Mouse (Mus musculus): Measurements from ENCODE around the gene Slc23a4. TPM values are rescaled to one million over a fixed set of nuclear protein-coding genes. Genes with fewer than 3 reads are reported as not detected.

The Slc23a4 gene
- polyA plus RNA-seq (2014; fragmentation: Nextera tagmentation; extraction: Ambion mirVana): 0.52 TPM in 2 replicates

- no peak within 1 kb of the TSS for H3K4me3 ChIP-seq (ENCODE audit: low read depth, low read length)
- 0 out of 2 replicates have a peak, but pooled peaks have one; percentile 35 for ATAC-seq (ENCODE audit: insufficient number of reproducible peaks, low FRiP score, low TSS enrichment, low read depth)
- H3K27ac ChIP-seq (replicated peaks; ENCODE audit: low read depth, low read length): no peak within 1 kb of the TSS
- H3K36me3 ChIP-seq (ENCODE audit: control insufficient read depth, insufficient read depth, low read length): no peaks in the 10 kb centered on the region
- WGBS: 12% methylated on average over 20 of the region's 20 CpGs
- no peaks in the 10 kb centered on the region for H3K27me3 ChIP-seq (ENCODE audit: control insufficient read depth, insufficient read depth, low read length)
- H3K9me3 ChIP-seq (ENCODE audit: control insufficient read depth, low read length): no peaks in the 10 kb centered on the region
- DNase-seq (ENCODE audit: low spot score): peak; percentile 53
- H3K4me1 ChIP-seq (ENCODE audit: control insufficient read depth, insufficient read depth, low read length): peaks cover 11% of the 10 kb centered on the region
- H3K4me2 ChIP-seq (ENCODE audit: low read depth, severe bottlenecking): no peak within 1 kb of the TSS
- no peak within 1 kb of the TSS for H3K9ac ChIP-seq (ENCODE audit: low read length)
Observed at GRCm38 (mm10) chr6:34988081-34988761, at the start of gene Slc23a4. Slc23a4 (minus strand) TSS chr6:34988404.

DNA sequence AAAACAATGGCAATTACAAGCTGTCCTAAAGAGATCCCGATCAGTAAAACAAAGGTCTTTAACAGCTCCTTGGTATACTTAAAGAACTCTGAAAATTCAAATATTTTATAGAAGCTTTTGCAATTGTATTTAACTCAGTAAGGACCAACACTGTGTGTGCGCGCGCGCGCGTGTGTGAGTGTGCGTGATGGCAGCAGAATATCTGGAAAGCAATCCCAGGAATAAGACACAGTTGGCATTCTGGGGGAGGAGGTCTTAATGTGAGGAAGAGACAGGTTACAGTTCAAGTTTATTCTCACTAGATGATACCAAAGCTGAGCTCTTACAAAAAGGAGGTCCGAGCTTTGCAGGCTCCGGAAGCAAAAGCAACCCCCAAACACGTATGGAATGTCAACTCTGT lies 45.1 kb upstream of the Slc23a4 start:
- no peak for DNase-seq (ENCODE audit: low spot score)

DNA sequence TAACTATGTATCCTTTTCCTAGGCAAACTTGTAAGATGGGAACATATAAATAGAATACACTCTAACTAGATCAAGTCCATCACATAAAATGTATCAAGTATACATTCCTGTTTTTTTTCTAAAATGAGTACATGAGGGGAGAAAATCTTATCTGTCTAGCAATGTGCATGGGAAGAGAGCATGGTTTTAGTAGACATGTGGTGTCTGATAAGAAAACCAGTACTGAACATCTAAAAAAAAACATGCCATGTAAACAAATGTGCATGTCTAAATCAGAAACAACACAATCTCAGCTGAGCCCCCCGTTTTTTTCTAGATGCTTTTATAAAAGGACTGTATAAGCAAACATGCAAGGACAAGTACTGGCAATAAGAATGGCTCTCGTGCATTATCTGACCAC lies 44.5 kb upstream of the Slc23a4 start:
- no peaks in the 10 kb centered on the region for H3K27me3 ChIP-seq (ENCODE audit: control insufficient read depth, insufficient read depth, low read length)
- H3K4me2 ChIP-seq (ENCODE audit: low read depth, severe bottlenecking): no peak overlapping the region
- H3K4me3 ChIP-seq (ENCODE audit: low read depth, low read length): no peak overlapping the region
- H3K36me3 ChIP-seq (ENCODE audit: control insufficient read depth, insufficient read depth, low read length): 0 out of 2 replicates have a peak, but pooled peaks cover 2% of the 10 kb centered on the region
- H3K9me3 ChIP-seq (ENCODE audit: control insufficient read depth, low read length): no peaks in the 10 kb centered on the region
- DNase-seq (ENCODE audit: low spot score) (no peak), ATAC-seq (ENCODE audit: insufficient number of reproducible peaks, low FRiP score, low TSS enrichment, low read depth) (no peak)
- WGBS: 89% methylated on average over 2 of the region's 2 CpGs
- no peak overlapping the region for H3K27ac ChIP-seq (replicated peaks; ENCODE audit: low read depth, low read length)
- no peak overlapping the region for H3K9ac ChIP-seq (ENCODE audit: low read length)
- H3K4me1 ChIP-seq (ENCODE audit: control insufficient read depth, insufficient read depth, low read length): no peaks in the 10 kb centered on the region

More for the DNA sequence above, 45.1 kb upstream of the Slc23a4 start:
- no peak for ATAC-seq (ENCODE audit: insufficient number of reproducible peaks, low FRiP score, low TSS enrichment, low read depth)
- H3K9me3 ChIP-seq (ENCODE audit: control insufficient read depth, low read length): no peaks in the 10 kb centered on the region
- H3K36me3 ChIP-seq (ENCODE audit: control insufficient read depth, insufficient read depth, low read length): 0 out of 2 replicates have a peak, but pooled peaks cover 2% of the 10 kb centered on the region
- H3K9ac ChIP-seq (ENCODE audit: low read length): no peak overlapping the region
- 95% methylated on average over 11 of the region's 11 CpGs for WGBS
- no peak overlapping the region for H3K4me2 ChIP-seq (ENCODE audit: low read depth, severe bottlenecking)
- no peaks in the 10 kb centered on the region for H3K27me3 ChIP-seq (ENCODE audit: control insufficient read depth, insufficient read depth, low read length)
- no peak overlapping the region for H3K27ac ChIP-seq (replicated peaks; ENCODE audit: low read depth, low read length)
- no peaks in the 10 kb centered on the region for H3K4me1 ChIP-seq (ENCODE audit: control insufficient read depth, insufficient read depth, low read length)
- no peak overlapping the region for H3K4me3 ChIP-seq (ENCODE audit: low read depth, low read length)

GRCm38 (mm10) chr6:35030811-35031210 lies 42.6 kb upstream of the Slc23a4 start:
- Histone ChIP-seq H3K9me3 (ENCODE audit: control insufficient read depth, low read length) (no peaks in the 10 kb centered on the region), H3K9ac (ENCODE audit: low read length) (no peak overlapping the region), H3K27ac (replicated peaks; ENCODE audit: low read depth, low read length) (no peak overlapping the region), H3K4me2 (ENCODE audit: low read depth, severe bottlenecking) (no peak overlapping the region), H3K4me3 (ENCODE audit: low read depth, low read length) (no peak overlapping the region), H3K36me3 (ENCODE audit: control insufficient read depth, insufficient read depth, low read length) (no peaks in the 10 kb centered on the region), H3K27me3 (ENCODE audit: control insufficient read depth, insufficient read depth, low read length) (no peaks in the 10 kb centered on the region), H3K4me1 (ENCODE audit: control insufficient read depth, insufficient read depth, low read length) (no peaks in the 10 kb centered on the region)
- DNase-seq (ENCODE audit: low spot score): no peak
- WGBS: 89% methylated on average over 4 of the region's 4 CpGs
- ATAC-seq (ENCODE audit: insufficient number of reproducible peaks, low FRiP score, low TSS enrichment, low read depth): no peak

- no peak overlapping the region for H3K9ac ChIP-seq (ENCODE audit: low read length)
- DNase-seq (ENCODE audit: low spot score) (no peak), ATAC-seq (ENCODE audit: insufficient number of reproducible peaks, low FRiP score, low TSS enrichment, low read depth) (no peak)
- WGBS: 90% methylated on average over 6 of the region's 6 CpGs
- no peaks in the 10 kb centered on the region for H3K4me1 ChIP-seq (ENCODE audit: control insufficient read depth, insufficient read depth, low read length)
- no peaks in the 10 kb centered on the region for H3K9me3 ChIP-seq (ENCODE audit: control insufficient read depth, low read length)
- no peak overlapping the region for H3K4me3 ChIP-seq (ENCODE audit: low read depth, low read length)
- no peak overlapping the region for H3K27ac ChIP-seq (replicated peaks; ENCODE audit: low read depth, low read length)
- H3K4me2 ChIP-seq (ENCODE audit: low read depth, severe bottlenecking): no peak overlapping the region
- H3K27me3 ChIP-seq (ENCODE audit: control insufficient read depth, insufficient read depth, low read length): no peaks in the 10 kb centered on the region
- no peaks in the 10 kb centered on the region for H3K36me3 ChIP-seq (ENCODE audit: control insufficient read depth, insufficient read depth, low read length)
Observed at GRCm38 (mm10) chr6:35030226-35030625, 42.0 kb upstream of the Slc23a4 start.

GRCm38 (mm10) chr6:35028023-35028422 lies 39.8 kb upstream of the Slc23a4 start:
- no peak overlapping the region for H3K9ac ChIP-seq (ENCODE audit: low read length)
- no peak overlapping the region for H3K4me3 ChIP-seq (ENCODE audit: low read depth, low read length)
- no peaks in the 10 kb centered on the region; the same call in 1 of the 2 replicates for H3K36me3 ChIP-seq (ENCODE audit: control insufficient read depth, insufficient read depth, low read length)
- H3K4me1 ChIP-seq (ENCODE audit: control insufficient read depth, insufficient read depth, low read length): no peaks in the 10 kb centered on the region; the same call in 1 of the 2 replicates
- no peaks in the 10 kb centered on the region for H3K27me3 ChIP-seq (ENCODE audit: control insufficient read depth, insufficient read depth, low read length)
- 91% methylated on average over 2 of the region's 2 CpGs for WGBS
- DNase-seq (ENCODE audit: low spot score) (no peak), ATAC-seq (ENCODE audit: insufficient number of reproducible peaks, low FRiP score, low TSS enrichment, low read depth) (no peak)
- H3K9me3 ChIP-seq (ENCODE audit: control insufficient read depth, low read length): no peaks in the 10 kb centered on the region
- H3K4me2 ChIP-seq (ENCODE audit: low read depth, severe bottlenecking): no peak overlapping the region
- no peak overlapping the region for H3K27ac ChIP-seq (replicated peaks; ENCODE audit: low read depth, low read length)

DNA sequence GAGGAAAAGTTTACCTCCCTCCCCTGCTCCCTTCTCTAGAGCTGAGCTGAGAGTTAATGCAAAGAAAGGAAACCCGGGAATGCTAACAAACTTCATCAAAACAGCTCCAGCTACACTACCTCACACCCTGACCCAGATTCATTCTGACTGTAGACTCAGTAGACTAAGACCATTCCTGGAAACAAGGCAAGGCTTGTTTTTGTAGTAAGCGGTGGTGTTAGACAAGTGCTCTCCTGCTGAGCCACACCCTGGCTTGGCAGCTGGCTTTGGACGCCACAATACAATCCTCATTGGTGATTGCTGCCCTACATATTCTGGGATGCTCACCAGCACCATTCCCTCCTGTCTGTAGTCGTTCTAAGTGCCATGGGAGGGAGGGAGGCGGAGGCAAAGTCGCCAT lies 39.1 kb upstream of the Slc23a4 start:
- no peak overlapping the region for H3K4me3 ChIP-seq (ENCODE audit: low read depth, low read length)
- H3K27me3 ChIP-seq (ENCODE audit: control insufficient read depth, insufficient read depth, low read length): no peaks in the 10 kb centered on the region
- no peak for DNase-seq (ENCODE audit: low spot score)
- no peaks in the 10 kb centered on the region; the same call in 1 of the 2 replicates for H3K36me3 ChIP-seq (ENCODE audit: control insufficient read depth, insufficient read depth, low read length)
- 73% methylated on average over 6 of the region's 6 CpGs for WGBS
- H3K9me3 ChIP-seq (ENCODE audit: control insufficient read depth, low read length): no peaks in the 10 kb centered on the region
- H3K4me1 ChIP-seq (ENCODE audit: control insufficient read depth, insufficient read depth, low read length): no peaks in the 10 kb centered on the region; the same call in 1 of the 2 replicates
- no peak overlapping the region for H3K4me2 ChIP-seq (ENCODE audit: low read depth, severe bottlenecking)
- ATAC-seq (ENCODE audit: insufficient number of reproducible peaks, low FRiP score, low TSS enrichment, low read depth): no peak
- H3K9ac ChIP-seq (ENCODE audit: low read length): no peak overlapping the region
- no peak overlapping the region for H3K27ac ChIP-seq (replicated peaks; ENCODE audit: low read depth, low read length)

DNA sequence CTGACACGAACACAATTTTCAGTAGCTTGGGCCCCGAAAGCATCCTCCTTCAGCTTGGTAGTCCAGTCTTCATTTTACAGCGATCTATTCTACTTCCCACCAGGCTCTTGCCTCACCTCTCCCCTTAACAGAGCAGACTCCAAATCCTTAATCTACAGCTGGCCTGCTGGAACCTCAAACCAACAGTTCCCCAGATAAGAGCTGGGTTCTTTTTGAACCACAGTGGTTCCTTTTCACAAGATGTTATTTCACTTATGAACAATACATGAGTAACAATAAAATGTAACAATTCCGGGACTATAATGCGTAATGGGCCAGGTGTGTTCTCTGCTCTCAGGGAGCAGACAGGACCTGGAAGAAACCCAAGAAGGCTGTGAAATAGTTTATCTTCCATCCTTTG lies 28.4 kb upstream of the Slc23a4 start:
- Histone ChIP-seq H3K4me1 (ENCODE audit: control insufficient read depth, insufficient read depth, low read length) (no peaks in the 10 kb centered on the region), H3K36me3 (ENCODE audit: control insufficient read depth, insufficient read depth, low read length) (no peaks in the 10 kb centered on the region), H3K4me3 (ENCODE audit: low read depth, low read length) (no peak overlapping the region), H3K9me3 (ENCODE audit: control insufficient read depth, low read length) (no peaks in the 10 kb centered on the region), H3K27me3 (ENCODE audit: control insufficient read depth, insufficient read depth, low read length) (no peaks in the 10 kb centered on the region), H3K27ac (replicated peaks; ENCODE audit: low read depth, low read length) (no peak overlapping the region), H3K4me2 (ENCODE audit: low read depth, severe bottlenecking) (no peak overlapping the region), H3K9ac (ENCODE audit: low read length) (no peak overlapping the region)
- ATAC-seq (ENCODE audit: insufficient number of reproducible peaks, low FRiP score, low TSS enrichment, low read depth) (no peak), DNase-seq (ENCODE audit: low spot score) (no peak)
- 96% methylated on average over 5 of the region's 5 CpGs for WGBS

GRCm38 (mm10) chr6:35011953-35012352 lies 23.7 kb upstream of the Slc23a4 start:
- 74% methylated on average over 1 of the region's 1 CpGs for whole genome bisulfite sequencing
- ATAC-seq (ENCODE audit: insufficient number of reproducible peaks, low FRiP score, low TSS enrichment, low read depth) (no peak), DNase-seq (ENCODE audit: low spot score) (no peak)
- Histone ChIP-seq H3K4me2 (ENCODE audit: low read depth, severe bottlenecking) (no peak overlapping the region), H3K36me3 (ENCODE audit: control insufficient read depth, insufficient read depth, low read length) (no peaks in the 10 kb centered on the region), H3K27me3 (ENCODE audit: control insufficient read depth, insufficient read depth, low read length) (no peaks in the 10 kb centered on the region), H3K27ac (replicated peaks; ENCODE audit: low read depth, low read length) (no peak overlapping the region), H3K9me3 (ENCODE audit: control insufficient read depth, low read length) (no peaks in the 10 kb centered on the region), H3K9ac (ENCODE audit: low read length) (no peak overlapping the region), H3K4me3 (ENCODE audit: low read depth, low read length) (no peak overlapping the region), H3K4me1 (ENCODE audit: control insufficient read depth, insufficient read depth, low read length) (no peaks in the 10 kb centered on the region)
